Mouse (Mus musculus): ENCODE data around the gene Coa7. TPM values are rescaled to one million over a fixed set of nuclear protein-coding genes. Genes with fewer than 3 reads are reported as not detected.

The Coa7 gene
- 4.5 and 5.5 TPM in 2 replicates for total RNA-seq (2017)

- peak; percentile 89 for ATAC-seq (ENCODE audit: extremely low read depth, insufficient number of reproducible peaks, low FRiP score, poor library complexity, severe bottlenecking)
These were observed at the start of gene Coa7 for GRCm38 (mm10) chr4:108327730-108328484. TSS of gene Coa7 (plus strand) at chr4:108328140.

GRCm38 (mm10) chr4:108300266-108300665, 27.7 kb upstream of the Coa7 start:
- no peak for ATAC-seq (ENCODE audit: extremely low read depth, insufficient number of reproducible peaks, low FRiP score, poor library complexity, severe bottlenecking)

GRCm38 (mm10) chr4:108300670-108301373, 27.1 kb upstream of the Coa7 start, which contains the start of gene Zyg11b:
TSS of gene Zyg11b (minus strand) at chr4:108301096.
- peak; percentile 95 for ATAC-seq (ENCODE audit: extremely low read depth, insufficient number of reproducible peaks, low FRiP score, poor library complexity, severe bottlenecking)

- no peak for ATAC-seq (ENCODE audit: extremely low read depth, insufficient number of reproducible peaks, low FRiP score, poor library complexity, severe bottlenecking)
These were observed 25.5 kb upstream of the Coa7 start for GRCm38 (mm10) chr4:108302296-108302890.

- ATAC-seq (ENCODE audit: extremely low read depth, insufficient number of reproducible peaks, low FRiP score, poor library complexity, severe bottlenecking) = peak; percentile 90
These were observed 17.2 kb upstream of the Coa7 start for GRCm38 (mm10) chr4:108310706-108311105.

DNA sequence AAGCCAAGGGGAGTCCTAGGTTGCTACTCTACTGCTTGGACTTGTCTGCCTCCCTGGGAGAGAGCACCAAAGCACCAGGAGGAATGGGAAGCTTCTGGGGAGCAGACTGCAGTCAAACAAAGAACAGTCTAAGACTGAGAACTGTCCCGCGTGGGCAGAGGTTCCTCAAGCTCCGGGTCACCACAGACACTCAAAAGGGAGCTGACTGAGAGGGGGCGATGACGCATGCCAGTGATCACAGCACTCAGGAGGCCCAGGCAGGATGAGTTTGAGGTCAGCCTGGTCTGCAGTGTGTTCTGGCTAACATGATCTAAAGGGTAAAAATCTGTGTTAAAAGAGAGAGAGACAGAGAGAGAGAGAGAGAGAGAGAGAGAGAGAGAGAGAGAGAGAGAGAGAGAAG, 13.9 kb upstream of the Coa7 start:
- ATAC-seq (ENCODE audit: extremely low read depth, insufficient number of reproducible peaks, low FRiP score, poor library complexity, severe bottlenecking) = no peak

DNA sequence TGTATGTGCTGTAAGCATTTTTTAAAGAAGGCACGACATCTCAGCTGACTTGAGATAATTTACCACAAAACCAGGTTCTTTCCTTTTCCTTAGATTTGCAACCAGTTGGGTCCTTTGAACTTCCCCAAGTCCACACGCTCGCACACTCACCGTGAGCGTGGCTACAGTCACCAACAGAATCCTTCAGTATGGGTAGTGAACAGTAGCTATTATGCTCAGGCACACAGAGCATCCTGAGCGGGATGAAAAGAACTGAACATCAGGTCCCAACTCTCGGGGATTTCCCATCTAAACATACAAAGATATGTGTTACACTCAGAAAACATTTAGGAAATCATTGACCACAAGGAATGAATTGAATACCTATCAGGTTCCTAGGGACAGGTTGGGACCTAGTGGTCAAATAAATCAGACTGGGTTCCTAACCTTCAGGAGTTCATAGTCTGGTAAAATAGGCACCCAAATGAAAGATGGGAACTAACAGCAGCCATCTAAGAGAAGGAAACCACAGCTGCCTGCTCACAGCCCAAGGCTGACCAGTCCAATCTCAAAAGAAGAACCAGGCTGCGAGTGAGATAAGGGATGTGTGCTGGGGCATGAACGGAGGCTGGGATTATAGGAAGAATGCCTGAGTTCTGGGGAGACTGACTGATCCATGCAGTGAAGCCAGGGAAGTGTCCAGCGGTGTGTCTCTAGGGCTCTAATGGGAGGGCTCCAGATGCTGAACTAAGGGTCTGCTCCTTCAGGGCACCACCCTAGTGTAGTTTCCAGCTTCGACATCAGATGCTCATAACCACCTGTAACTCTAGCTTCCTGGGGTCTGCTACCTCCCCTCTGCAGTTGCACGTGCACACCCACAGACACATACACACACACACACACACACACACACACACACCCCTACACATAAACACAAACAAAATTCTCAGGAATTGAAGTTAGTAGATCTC, 10.0 kb upstream of the Coa7 start:
- ATAC-seq (ENCODE audit: extremely low read depth, insufficient number of reproducible peaks, low FRiP score, poor library complexity, severe bottlenecking) = no peak

GRCm38 (mm10) chr4:108318649-108319615, 9.0 kb upstream of the Coa7 start:
- ATAC-seq (ENCODE audit: extremely low read depth, insufficient number of reproducible peaks, low FRiP score, poor library complexity, severe bottlenecking) = peak; percentile 93

GRCm38 (mm10) chr4:108319747-108320146, 8.2 kb upstream of the Coa7 start:
- ATAC-seq (ENCODE audit: extremely low read depth, insufficient number of reproducible peaks, low FRiP score, poor library complexity, severe bottlenecking) = no peak

DNA sequence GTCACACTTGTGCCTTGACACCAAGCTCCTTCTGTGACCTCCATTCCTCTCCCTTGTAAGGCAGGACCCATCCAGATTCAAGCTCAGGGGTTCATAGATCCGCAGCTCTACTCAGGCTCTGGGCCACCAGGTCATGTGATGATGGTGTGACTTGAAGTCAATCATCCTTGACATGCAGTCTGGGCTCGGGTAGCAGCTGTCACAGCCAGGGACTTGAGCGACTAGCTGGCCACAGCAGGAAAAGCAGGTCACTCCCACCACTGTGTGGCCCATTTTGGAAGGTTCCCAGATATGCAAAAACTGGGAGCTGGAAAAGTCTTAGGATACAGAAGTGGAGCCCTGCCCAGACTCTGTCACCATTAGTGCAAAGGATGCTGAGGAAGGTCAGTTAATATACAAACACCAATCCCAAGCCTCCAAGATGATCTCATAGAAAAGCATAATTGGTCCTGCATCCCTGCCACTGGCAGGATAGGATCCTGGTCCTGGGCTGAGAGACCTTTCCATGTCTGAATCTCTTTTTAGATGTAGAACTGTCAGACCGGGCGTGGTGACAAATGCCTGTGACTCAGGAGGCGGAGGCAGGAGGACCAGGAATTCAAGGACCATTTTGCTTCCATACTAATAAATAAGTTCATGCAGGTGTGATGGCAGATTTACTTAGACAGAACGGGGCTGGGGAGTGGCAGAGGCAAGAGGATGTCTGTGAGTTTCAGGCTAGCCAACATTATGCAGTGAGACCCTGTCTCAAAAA, 7.1 kb upstream of the Coa7 start:
- peak; percentile 33; the same call in 1 of the 2 replicates for ATAC-seq (ENCODE audit: extremely low read depth, insufficient number of reproducible peaks, low FRiP score, poor library complexity, severe bottlenecking)

DNA sequence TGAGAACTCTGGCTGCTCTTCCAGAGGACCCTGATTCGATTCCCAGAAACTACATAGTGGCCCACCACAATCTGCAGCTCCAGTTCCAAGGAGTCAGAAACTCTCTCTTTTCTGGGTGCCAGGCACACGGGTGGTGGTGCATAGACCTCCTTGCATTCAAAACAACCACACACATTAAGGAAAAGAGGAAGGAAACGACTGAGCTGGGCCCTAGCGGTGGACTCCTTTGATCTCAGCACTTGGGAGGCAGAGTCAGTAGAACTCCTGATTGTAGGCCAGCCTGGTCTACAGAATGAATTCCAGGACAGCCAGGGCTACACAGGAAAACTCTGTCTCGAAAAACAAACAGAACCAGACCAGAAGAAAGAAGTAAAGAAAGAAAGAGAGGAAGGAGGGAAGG, 4.4 kb upstream of the Coa7 start:
- no peak for ATAC-seq (ENCODE audit: extremely low read depth, insufficient number of reproducible peaks, low FRiP score, poor library complexity, severe bottlenecking)

- peak; percentile 48 for ATAC-seq (ENCODE audit: extremely low read depth, insufficient number of reproducible peaks, low FRiP score, poor library complexity, severe bottlenecking)
These were observed 815 bp upstream of the Coa7 start for GRCm38 (mm10) chr4:108327071-108327579.

DNA sequence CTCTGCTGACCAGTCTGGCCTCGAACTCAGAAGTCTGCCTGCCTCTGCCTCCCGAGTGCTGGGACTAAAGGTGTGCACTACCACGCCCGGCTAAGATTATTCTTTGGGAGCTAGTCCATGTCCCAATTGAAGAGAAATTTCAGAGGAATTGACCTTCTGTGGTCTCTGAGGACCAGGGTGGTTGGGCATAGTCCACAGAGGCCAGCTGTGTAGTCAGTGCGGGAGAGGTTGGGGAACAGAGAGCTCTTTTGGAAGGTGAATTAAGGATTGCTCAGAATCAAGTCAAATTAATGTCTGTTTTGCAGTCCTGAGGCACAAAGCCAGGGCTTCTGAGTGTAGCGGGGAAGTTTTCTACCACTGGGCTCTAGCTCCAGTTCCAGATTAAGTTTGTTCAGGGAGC, 1.9 kb downstream of the Coa7 start:
- no peak for ATAC-seq (ENCODE audit: extremely low read depth, insufficient number of reproducible peaks, low FRiP score, poor library complexity, severe bottlenecking)

- no peak for ATAC-seq (ENCODE audit: extremely low read depth, insufficient number of reproducible peaks, low FRiP score, poor library complexity, severe bottlenecking)
These were observed 4.1 kb downstream of the Coa7 start for GRCm38 (mm10) chr4:108332041-108332440.

DNA sequence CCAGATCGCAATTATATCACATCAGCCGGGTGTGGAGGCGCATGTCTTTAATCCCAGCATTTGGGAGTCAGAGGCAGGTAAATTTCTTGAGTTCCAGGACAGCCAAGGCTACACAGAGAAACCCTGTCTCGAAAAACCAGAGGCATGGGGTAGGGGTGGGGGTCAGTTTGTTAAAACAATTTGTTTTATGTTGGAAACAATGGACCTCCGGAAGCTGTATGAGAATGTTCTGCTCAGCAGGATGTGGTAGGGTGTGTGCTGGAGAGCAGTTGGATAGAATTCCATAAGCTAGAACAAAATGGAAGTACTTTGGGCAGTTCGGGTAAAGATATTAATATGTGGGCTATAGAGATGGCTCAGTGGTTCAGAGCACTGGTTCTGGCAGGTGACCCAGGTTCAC, 7.5 kb downstream of the Coa7 start:
- ATAC-seq (ENCODE audit: extremely low read depth, insufficient number of reproducible peaks, low FRiP score, poor library complexity, severe bottlenecking) = no peak

GRCm38 (mm10) chr4:108336765-108337164, 8.8 kb downstream of the Coa7 start:
- ATAC-seq (ENCODE audit: extremely low read depth, insufficient number of reproducible peaks, low FRiP score, poor library complexity, severe bottlenecking) = no peak

- no peak for ATAC-seq (ENCODE audit: extremely low read depth, insufficient number of reproducible peaks, low FRiP score, poor library complexity, severe bottlenecking)
These were observed 9.9 kb downstream of the Coa7 start for GRCm38 (mm10) chr4:108337817-108338216.
